Mouse (Mus musculus): ENCODE measurements around the gene Nrk. TPM values are rescaled to one million over a fixed set of nuclear protein-coding genes. Genes with fewer than 3 reads are reported as not detected.

Nrk gene
- polyA plus RNA-seq, 1 experiment from 2014 or later, result 0.53 TPM

Other genes starting within 250 kb of the Nrk start
- not detected in 2 replicates for gene Serpina7, start 170.8 kb downstream of the Nrk start, polyA plus RNA-seq (2014; fragmentation: Nextera tagmentation; extraction: Ambion mirVana)
- gene 4930513O06Rik, start 171.8 kb downstream of the Nrk start, polyA plus RNA-seq (2014; fragmentation: Nextera tagmentation; extraction: Ambion mirVana), result not detected in 2 replicates